Mouse (Mus musculus) gastrocnemius, postnatal 10 days (tissue): ENCODE measurements around the gene Fndc11. TPM values are rescaled to one million over a fixed set of nuclear protein-coding genes. Genes with fewer than 3 reads are reported as not detected.
"Not testable (repeated sequence)": the region's sequence is repeated elsewhere in the genome, so short reads cannot be mapped to it uniquely, and the experiment has no call there.

Experiments used
- DNase-seq: peaks from one replicate; pipeline ENCODE4 v3.0.0; 2021; ENCODE audit warnings: mixed read lengths
- long read RNA-seq, 2 experiments: library from polyadenylated mRNA; stranded (forward); transcript quantifications; one replicate each; pipeline ENCODE4 v2.0.0; 2021
- total RNA-seq, 2 experiments: library from RNA; stranded (reverse); gene quantifications; 2 replicates each; pipeline ENCODE4 v1.2.3; 2021

The Fndc11 gene
- total RNA-seq = not detected
- long read RNA-seq, experiment 1 = 0 reads
- long read RNA-seq, experiment 2 = 0 reads

DNA sequence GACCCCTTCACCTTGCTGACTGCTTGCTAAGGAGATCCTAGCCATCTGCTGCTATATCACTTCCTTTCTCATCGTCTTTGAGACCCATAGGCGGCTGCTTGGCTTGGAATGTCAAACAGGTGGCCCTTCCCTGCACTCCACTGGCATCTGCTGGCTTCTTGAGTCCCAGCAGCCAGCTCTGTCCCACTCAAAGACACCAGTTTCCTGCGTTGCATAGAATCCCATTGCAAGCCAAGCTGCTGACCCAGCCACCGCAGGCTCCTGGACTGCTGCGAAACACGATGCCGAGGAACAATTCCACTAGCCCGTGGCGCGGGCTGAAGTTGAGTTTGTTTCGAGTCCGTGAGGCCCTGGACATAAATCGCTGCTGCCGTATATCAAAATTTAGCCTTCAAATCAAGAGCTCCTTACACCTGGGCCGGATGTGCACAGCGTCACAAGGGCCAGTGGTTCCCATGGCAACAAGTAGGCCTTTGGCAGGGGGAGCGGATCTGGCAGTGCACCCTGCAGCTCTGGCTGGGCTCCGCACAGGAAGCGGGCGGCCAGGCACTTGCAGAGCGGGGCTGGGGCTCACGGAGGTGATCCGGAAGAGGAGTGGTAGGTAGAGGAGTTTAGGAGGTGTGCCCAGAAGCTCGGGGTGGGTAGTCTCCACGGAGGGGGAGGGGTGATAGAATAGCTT, at the start of gene Fndc11:
Gene Fndc11, plus strand, starts transcription at position 476 of the 679 bp plus-strand sequence.
- peak; percentile 63 for DNase-seq

GRCm38 (mm10) chr2:181174646-181175045, 45.2 kb upstream of the Fndc11 start:
- no peak for DNase-seq

GRCm38 (mm10) chr2:181178015-181178414, 41.8 kb upstream of the Fndc11 start:
- no peak for DNase-seq

DNA sequence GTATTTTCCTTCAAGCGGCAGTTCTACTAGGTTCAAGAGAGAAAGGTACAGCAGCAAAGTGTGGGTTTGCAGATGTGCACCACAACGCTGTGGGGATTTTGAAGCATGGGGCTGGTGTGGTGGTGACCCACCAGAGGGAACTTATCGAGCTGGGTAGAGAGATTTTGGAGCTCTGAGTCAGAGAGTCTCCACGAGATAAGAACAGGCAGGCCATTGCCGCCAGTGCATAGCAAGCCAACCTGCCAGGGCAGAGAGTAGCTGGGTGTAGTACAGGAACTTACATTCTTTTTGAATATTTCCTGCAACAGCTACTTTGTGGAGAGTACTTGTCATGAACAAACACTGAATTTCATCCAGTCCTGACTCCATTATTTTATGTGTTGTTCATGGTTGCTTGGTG, 41.3 kb upstream of the Fndc11 start:
- no peak for DNase-seq

DNA sequence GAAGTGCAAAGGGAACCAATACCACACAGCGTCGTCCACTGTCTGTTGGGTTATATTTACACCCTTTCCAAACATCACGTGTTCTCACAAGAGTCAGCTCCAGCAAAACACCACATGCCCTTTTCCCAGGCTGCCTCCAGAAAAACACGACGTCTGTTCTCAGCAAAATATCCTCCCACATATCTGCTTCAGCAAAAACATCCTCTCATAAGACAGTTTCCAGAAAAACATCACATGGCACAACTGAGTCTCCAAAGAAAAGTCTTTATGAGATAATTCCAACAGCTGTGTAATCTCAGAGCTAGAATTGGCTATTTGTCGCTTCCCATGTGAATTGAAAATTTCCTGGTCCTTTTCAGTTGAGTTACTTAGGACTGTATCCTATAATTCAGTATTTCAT, 38.9 kb upstream of the Fndc11 start:
- no peak for DNase-seq

- DNase-seq = peak; percentile 75
Measured at GRCm38 (mm10) chr2:181186635-181187034, 33.2 kb upstream of the Fndc11 start.

DNA sequence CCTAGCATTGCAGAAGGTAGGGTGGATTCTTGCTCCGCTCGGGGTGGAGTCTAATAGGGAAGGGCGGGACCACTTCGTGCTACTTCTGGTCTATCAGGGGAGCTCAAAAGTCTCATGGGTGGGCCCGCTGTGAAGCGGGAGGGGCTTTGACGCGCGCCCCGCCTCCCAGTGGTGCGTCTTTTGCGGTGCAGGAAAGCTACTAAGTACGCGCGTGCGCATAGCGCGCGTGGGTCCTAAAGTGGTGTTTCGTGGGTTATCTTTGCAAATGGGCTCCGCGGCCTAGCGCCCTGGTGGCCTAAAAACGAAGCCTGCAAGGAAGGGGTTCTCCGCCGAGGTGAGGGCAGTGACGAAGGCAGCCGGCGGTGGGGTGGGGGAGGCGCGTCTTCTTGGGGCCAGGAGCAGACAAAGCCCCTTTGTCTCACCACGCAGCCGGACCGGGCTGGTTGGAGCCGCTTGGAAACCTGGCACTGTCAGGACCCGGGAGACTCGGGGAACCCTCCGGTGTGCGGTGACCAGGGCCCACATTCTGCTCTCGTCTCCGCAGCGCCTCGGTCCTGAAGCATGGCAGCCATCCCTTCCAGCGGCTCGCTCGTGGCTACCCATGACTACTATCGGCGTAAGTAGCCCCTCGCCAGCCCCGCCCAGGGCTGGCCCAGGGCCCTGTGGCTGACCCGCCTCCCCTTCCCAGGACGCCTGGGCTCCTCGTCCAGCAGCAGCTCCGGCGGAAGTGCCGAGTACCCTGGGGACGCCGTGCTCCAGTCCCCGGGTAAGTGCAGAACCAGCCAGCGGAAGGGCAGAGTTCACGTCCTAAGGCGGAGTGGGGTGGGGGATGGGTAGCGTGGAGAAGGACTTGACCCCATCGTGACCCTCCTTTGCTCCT, 32.5 kb upstream of the Fndc11 start, which contains the start of gene Ppdpf:
Gene Ppdpf, plus strand, starts transcription at position 127 of the 880 bp plus-strand sequence.
- peak; percentile 85 for DNase-seq

DNA sequence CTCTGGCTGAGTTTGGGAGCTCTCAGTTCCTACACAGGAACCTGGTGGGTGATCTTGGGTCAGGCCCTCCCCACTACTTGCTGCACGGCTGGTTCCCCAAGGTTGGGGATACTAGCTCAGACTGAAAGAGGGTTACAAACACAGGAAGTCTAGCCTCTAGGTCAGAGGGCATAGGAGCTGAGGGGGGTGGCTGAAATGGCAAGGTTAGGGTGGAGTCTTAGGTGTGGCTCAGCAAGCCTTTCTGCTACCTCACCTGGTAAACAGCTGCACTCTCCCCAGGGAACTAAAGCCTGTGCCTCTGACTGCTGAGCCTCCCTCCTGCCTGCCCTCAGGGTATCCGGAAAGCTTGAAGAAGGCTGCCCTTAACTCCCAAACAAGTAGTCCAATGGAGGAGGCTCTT, 31.1 kb upstream of the Fndc11 start:
- no peak for DNase-seq

- no peak for DNase-seq
Measured at GRCm38 (mm10) chr2:181189321-181189720, 30.5 kb upstream of the Fndc11 start.

DNA sequence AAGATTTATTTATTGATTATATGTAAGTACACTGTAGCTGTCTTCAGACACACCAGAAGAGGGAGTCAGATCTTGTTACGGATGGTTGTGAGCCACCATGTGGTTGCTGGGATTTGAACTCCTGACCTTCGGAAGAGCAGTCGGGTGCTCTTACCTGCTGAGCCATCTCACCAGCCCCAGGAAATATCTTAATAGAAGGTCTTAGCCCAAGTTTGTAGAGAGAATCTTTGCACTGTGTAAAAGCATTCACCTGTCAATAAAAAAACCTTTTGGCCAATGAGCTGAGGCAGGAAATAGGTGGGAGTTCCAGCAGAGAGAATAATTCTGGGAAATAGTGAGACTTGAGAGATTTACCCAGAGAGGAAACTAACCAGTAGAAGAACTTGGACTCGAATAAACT, 28.4 kb upstream of the Fndc11 start:
- not testable (repeated sequence) for DNase-seq

DNA sequence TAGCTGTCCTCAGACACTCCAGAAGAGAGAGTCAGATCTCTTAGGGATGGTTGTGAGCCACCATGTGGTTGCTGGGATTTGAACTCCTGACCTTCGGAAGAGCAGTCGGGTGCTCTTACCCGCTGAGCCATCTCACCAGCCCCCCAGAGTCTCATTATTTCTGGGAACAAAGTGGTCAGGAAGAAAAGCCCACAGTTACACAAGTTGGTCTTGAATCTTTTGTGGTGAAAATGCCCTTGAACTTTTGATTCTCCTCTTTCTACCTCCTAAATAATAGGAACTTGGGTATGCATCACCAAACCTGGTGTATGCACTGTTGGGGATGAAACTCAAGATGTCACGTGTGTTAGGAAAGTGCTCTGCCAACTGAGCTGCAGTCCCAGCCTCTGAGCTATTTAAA, 27.9 kb upstream of the Fndc11 start:
- DNase-seq = no peak

DNA sequence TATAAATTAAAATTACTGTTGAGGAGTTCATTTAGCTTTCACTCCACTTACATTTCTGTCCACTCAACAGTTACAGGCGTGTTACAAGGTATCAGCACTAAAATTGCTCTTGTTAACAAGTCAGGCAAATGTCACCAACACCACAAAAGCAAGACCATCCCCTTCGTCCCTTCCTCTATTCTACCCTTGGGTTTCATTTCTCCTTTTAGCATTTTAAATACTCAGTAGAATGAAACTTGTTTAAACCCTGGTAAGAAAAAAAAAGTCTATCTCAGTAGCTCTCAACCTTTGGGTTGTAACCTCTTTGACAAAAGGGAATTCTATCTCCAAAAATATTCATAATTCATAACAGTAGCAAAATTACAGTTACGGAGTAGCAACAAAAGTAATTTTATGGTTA, 26.8 kb upstream of the Fndc11 start:
- no peak for DNase-seq

GRCm38 (mm10) chr2:181196628-181197300, 23.0 kb upstream of the Fndc11 start:
- DNase-seq = no peak

- DNase-seq = no peak
Measured at GRCm38 (mm10) chr2:181201606-181202005, 18.2 kb upstream of the Fndc11 start.

GRCm38 (mm10) chr2:181202422-181202821, 17.4 kb upstream of the Fndc11 start, which contains the start of gene Ptk6:
TSS of gene Ptk6 (minus strand) at chr2:181202789.
- DNase-seq = no peak

- DNase-seq = no peak
Measured at GRCm38 (mm10) chr2:181202886-181203285, 16.9 kb upstream of the Fndc11 start.

- DNase-seq = no peak
Measured at GRCm38 (mm10) chr2:181205678-181206077, 14.1 kb upstream of the Fndc11 start.

DNA sequence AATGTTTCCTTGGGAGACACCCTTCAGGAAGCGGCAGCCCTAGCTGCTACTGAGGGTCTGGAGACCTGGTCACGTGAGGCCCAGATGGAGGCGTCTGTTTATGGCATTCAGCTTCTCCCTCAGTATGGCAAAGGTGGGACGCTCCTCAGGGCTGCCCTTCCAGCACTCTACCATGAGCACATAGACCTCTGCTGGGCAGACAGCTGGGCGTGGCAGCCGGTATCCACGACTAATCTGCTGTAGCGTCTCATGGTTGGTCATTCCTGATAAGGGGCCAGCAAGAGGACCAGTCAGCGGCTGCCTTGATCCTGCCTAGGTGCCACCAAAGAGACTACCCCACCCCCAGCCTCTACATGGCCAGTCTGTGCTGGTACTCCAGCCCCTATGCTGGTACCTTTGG, 13.7 kb upstream of the Fndc11 start:
- no peak for DNase-seq

- no peak for DNase-seq
Measured at GRCm38 (mm10) chr2:181212389-181213020, 7.3 kb upstream of the Fndc11 start.

DNA sequence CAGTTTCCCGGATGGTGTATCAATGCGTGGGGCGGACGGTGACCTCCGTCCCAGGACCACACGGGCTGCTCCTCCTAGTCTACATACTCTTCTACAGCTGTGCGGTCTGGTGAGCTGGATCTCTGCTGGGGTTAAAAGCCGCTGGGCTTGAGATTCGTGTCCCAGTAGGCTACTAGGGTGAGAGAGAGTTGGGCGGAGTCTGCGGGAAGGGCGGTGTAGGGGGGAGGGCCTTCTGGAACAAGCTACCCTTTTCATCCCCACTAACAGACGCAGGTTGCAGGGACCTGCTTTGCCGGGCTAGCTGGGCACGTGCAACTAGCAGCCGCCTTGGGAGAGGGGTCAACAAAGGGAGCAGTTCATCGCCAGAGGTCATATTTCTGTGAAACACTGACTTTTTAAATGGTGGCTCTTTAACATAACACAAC, 6.8 kb upstream of the Fndc11 start, which contains the start of gene Srms:
Gene Srms, minus strand, starts transcription at position 165 of the 425 bp plus-strand sequence.
- DNase-seq = no peak

DNA sequence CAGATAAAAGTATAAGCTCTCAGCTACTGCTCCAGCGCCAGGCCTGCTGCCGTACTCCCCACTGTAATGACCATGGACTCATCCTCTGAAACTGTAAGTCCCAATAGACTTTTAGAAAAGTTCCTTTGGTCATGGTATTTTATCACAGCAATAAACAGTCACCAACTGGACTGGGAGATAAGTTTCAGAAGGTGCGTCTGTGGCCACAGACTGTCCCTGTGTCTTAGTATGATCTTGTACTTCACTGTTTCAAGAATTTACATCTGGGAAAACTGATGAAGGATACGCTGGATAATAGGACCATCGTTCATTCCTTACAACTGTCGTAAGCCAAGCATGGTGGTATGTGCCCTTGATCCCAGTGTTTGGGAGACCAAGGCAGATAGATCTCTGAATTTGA, 3.8 kb upstream of the Fndc11 start:
- no peak for DNase-seq

GRCm38 (mm10) chr2:181218881-181219485, 830 bp upstream of the Fndc11 start:
- no peak for DNase-seq
